Mouse (Mus musculus) cerebellum, adult 2 months (tissue): ENCODE results near the gene Reg3g.

ENCODE experiments used
- CTCF ChIP-seq: fragments of 200-500 bp; IDR thresholded peaks from 2 replicates; pipeline ENCODE4 v1.5.1; 2011; ENCODE audit warnings: low read depth, mild to moderate bottlenecking, control low read depth, low read length, moderate library complexity, borderline replicate concordance; ENCODE audit not compliant: insufficient read depth
- POLR2A ChIP-seq: fragments of 200-500 bp; IDR thresholded peaks from 2 replicates; pipeline ENCODE4 v1.6.1; 2011; ENCODE audit warnings: low read length, control low read depth, borderline replicate concordance; ENCODE audit not compliant: insufficient read depth

- TF ChIP-seq CTCF (no peak), POLR2A (no peak)
These were observed 43.2 kb downstream of the Reg3g start for GRCm38 (mm10) chr6:78425497-78425896.
